Mouse (Mus musculus) midbrain, postnatal 0 days (tissue): Measurements from ENCODE around the gene Prm1. TPM values are rescaled to one million over a fixed set of nuclear protein-coding genes. Genes with fewer than 3 reads are reported as not detected.

Source experiments
- ATAC-seq: fragments of 200-750 bp; cut with Nextera tagmentation; 2 replicates; pipeline ENCODE4 v1.8.0; 2017; ENCODE audit warnings: moderate number of reproducible peaks, mild to moderate bottlenecking, moderate TSS enrichment, moderate library complexity; ENCODE audit not compliant: low FRiP score
- DNase-seq: peaks from one replicate; pipeline ENCODE4 v3.0.0-alpha.2; 2015; ENCODE audit warnings: low spot score
- H3K27ac ChIP-seq: fragments of 300-500 bp; sonication (generic); 2 replicates; pipeline ENCODE4 v1.5.1; 2014; ENCODE audit warnings: low read depth, mild to moderate bottlenecking, low read length, mixed read lengths
- H3K27me3 ChIP-seq: fragments of 300-500 bp; sonication (generic); 2 replicates; pipeline ENCODE4 v1.6.1; 2014; ENCODE audit warnings: low read length, control low read depth, mixed read lengths; ENCODE audit not compliant: insufficient read depth
- H3K36me3 ChIP-seq: fragments of 300-500 bp; sonication (generic); 2 replicates; pipeline ENCODE4 v1.6.1; 2014; ENCODE audit warnings: low read length, control low read depth, mixed read lengths; ENCODE audit not compliant: insufficient read depth
- H3K4me1 ChIP-seq: fragments of 300-500 bp; sonication (generic); 2 replicates; pipeline ENCODE4 v1.6.1; 2014; ENCODE audit warnings: mild to moderate bottlenecking, control low read depth, antibody characterized with exemption, low read length, mixed read lengths; ENCODE audit not compliant: insufficient read depth
- H3K4me2 ChIP-seq: fragments of 300-500 bp; sonication (generic); 2 replicates; pipeline ENCODE4 v1.6.1; 2014; ENCODE audit warnings: low read depth, mild to moderate bottlenecking, low read length, mixed read lengths; ENCODE audit not compliant: poor library complexity, severe bottlenecking
- H3K4me3 ChIP-seq: fragments of 300-500 bp; sonication (generic); 2 replicates; pipeline ENCODE4 v1.5.1; 2014; ENCODE audit warnings: low read depth, mild to moderate bottlenecking, low read length, moderate library complexity
- H3K9ac ChIP-seq: fragments of 300-500 bp; sonication (generic); replicated peaks from 2 replicates; pipeline ENCODE4 v1.6.1; 2014; ENCODE audit warnings: mild to moderate bottlenecking, low read length, moderate library complexity, mixed read lengths; ENCODE audit not compliant: poor library complexity, severe bottlenecking
- H3K9me3 ChIP-seq: fragments of 300-500 bp; sonication (generic); 2 replicates; pipeline ENCODE4 v1.6.1; 2016; ENCODE audit warnings: low read length, control low read depth
- CTCF ChIP-seq: IDR thresholded peaks from 2 replicates; pipeline ENCODE4 v1.5.1; 2016; ENCODE audit warnings: antibody characterized with exemption, mild to moderate bottlenecking
- WGBS: fragments of 180-500 bp; shearing (Covaris S2); extraction: QIAGEN DNeasy Blood & Tissue Kit; methylation state at CpG from one replicate; pipeline ENCODE4 v1.1.7; 2014; 5-methylcytosine and 5-hydroxymethylcytosine counted together
- polyA plus RNA-seq: library from polyadenylated mRNA; unstranded; fragments of >200 nt; fragmentation: Nextera tagmentation; extraction: Ambion mirVana; gene quantifications from 2 replicates; pipeline ENCODE4 v1.2.1, GENCODE M21; 2015
- total RNA-seq: library from RNA; depleted of rRNA; stranded (reverse); fragments of >200 nt; gene quantifications from 2 replicates; pipeline ENCODE4 v1.2.3, GENCODE M21; 2014

Gene Prm1
- total and polyA plus RNA-seq, 2 experiments from 2014 or later: not detected

DNA sequence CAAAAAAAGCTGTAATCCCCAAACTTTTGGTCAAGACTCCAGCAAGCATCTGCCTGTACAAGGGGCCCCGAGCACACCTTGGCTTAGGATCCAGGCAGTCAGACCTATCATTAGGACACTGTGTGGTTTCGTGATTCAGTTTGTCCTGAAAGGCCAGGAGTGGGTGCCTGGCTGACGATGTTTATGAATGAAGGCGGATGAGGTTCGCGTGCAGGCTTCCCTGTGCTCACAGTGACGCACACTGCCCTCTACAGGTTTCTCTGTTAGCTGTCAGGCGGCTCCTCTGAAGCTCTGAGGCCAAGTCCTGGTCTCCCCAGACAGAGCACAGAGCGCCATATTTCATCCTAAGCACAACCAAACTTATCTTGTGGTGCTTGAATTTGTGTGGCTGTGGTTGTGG lies 19.4 kb downstream of the Prm1 start:
- Histone ChIP-seq H3K4me3 (peak overlapping the region; percentile 65), H3K27ac (peak overlapping the region; percentile 90), H3K36me3 (no peaks in the 10 kb centered on the region), H3K27me3 (no peaks in the 10 kb centered on the region), H3K9ac (peak overlapping the region; percentile 82; the same call in 1 of the 2 replicates), H3K4me2 (peak overlapping the region; percentile 99), H3K4me1 (peaks cover 11% of the 10 kb centered on the region; the same call in 1 of the 2 replicates), H3K9me3 (no peaks in the 10 kb centered on the region)
- WGBS: under 1% methylated on average over 9 of the region's 9 CpGs
- DNase-seq (peak; percentile 94), ATAC-seq (peak; percentile 28)
- TF ChIP-seq CTCF: peak; percentile 92

- ATAC-seq: peak; percentile 87
- peak within 1 kb of the TSS; percentile 65 for H3K4me3 ChIP-seq
- peak; percentile 91 for DNase-seq
- H3K9me3 ChIP-seq: no peaks in the 10 kb centered on the region
- TF ChIP-seq CTCF: no peak
- no peaks in the 10 kb centered on the region; the same call in 1 of the 2 replicates for H3K27me3 ChIP-seq
- H3K4me1 ChIP-seq: peaks cover 11% of the 10 kb centered on the region; the same call in 1 of the 2 replicates
- H3K9ac ChIP-seq: peak within 1 kb of the TSS; percentile 82
- no peaks in the 10 kb centered on the region for H3K36me3 ChIP-seq
- peak within 1 kb of the TSS; percentile 90 for H3K27ac ChIP-seq
- under 1% methylated on average over 59 of the region's 59 CpGs for WGBS
- H3K4me2 ChIP-seq: peak within 1 kb of the TSS; percentile 99
Observed at GRCm38 (mm10) chr16:10785371-10786231, 20.0 kb downstream of the Prm1 start, which contains the start of gene Socs1. Gene Socs1, minus strand, starts transcription at chr16:10785536.

DNA sequence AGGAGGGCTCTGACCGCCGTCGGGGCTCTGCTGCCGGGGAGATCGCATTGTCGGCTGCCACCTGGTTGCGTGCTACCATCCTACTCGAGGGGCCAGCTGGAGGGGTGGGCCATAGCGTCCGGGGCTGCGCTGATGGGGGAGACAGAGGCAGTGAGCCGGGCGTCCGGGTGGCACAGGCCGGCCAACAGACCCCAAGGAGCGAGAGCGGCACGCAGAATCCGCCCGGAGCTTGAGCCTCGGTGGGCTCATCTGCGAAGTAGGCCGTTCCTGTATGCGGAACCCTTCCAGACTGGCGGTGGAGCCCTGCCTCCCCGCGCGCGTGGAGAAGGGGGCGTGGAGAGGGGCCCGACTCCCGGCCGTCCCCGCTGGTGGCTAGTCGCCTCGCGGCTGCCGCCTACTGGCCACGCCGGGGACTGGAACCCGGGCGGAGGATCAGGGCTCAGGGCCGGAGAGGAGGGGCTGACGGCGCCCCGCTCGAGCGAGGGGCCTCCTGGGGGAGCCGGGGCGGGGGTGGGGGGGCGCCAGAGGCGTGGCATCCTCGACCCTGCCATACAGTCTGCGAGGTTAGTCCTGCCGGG lies 20.8 kb downstream of the Prm1 start:
- ATAC-seq (peak; percentile 87), DNase-seq (peak; percentile 89)
- peaks cover 11% of the 10 kb centered on the region; the same call in 1 of the 2 replicates for H3K4me1 ChIP-seq
- no peaks in the 10 kb centered on the region for H3K36me3 ChIP-seq
- H3K4me3 ChIP-seq: peak overlapping the region; percentile 65
- TF ChIP-seq CTCF: peak; percentile 85
- peak overlapping the region; percentile 90 for H3K27ac ChIP-seq
- H3K9ac ChIP-seq: peak overlapping the region; percentile 82
- no peaks in the 10 kb centered on the region; the same call in 1 of the 2 replicates for H3K27me3 ChIP-seq
- peak overlapping the region; percentile 99 for H3K4me2 ChIP-seq
- no peaks in the 10 kb centered on the region for H3K9me3 ChIP-seq
- WGBS: under 1% methylated on average over 46 of the region's 55 CpGs

- Histone ChIP-seq H3K27me3 (no peaks in the 10 kb centered on the region; the same call in 1 of the 2 replicates), H3K9me3 (no peaks in the 10 kb centered on the region), H3K27ac (peak overlapping the region; percentile 90), H3K4me1 (peaks cover 11% of the 10 kb centered on the region; the same call in 1 of the 2 replicates), H3K36me3 (no peaks in the 10 kb centered on the region), H3K9ac (peak overlapping the region; percentile 82), H3K4me3 (peak overlapping the region; percentile 65), H3K4me2 (peak overlapping the region; percentile 99)
- peak; percentile 63 for DNase-seq
- peak; percentile 5 for ATAC-seq
- no peak for TF ChIP-seq CTCF
- WGBS: 5% methylated on average over 78 of the region's 81 CpGs
Observed at GRCm38 (mm10) chr16:10783883-10784792, 21.5 kb downstream of the Prm1 start.

DNA sequence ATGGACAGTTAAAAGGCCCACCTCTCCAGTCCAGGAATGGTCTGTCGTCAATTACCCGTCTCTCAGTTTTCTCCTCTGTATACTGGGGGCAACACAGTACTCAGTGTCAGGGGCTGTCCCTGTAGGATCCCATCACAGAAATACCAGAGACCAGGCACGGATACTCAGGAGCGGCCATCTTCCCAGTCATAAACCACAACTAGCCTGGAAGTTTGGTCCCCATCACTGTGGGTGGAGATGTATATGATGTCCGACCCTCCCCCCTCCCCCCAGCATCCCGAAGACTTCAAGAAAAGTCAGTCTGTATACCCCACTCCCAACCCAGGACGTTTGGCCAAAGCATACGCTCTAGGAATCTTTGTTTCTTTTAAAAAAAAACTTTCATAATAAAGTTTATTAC lies 22.2 kb downstream of the Prm1 start:
- peak overlapping the region; percentile 65; the same call in 1 of the 2 replicates for H3K4me3 ChIP-seq

More for the DNA sequence above, 22.2 kb downstream of the Prm1 start:
- Histone ChIP-seq H3K4me2 (peak overlapping the region; percentile 99), H3K27ac (no peak overlapping the region), H3K36me3 (no peaks in the 10 kb centered on the region), H3K4me1 (peaks cover 11% of the 10 kb centered on the region; the same call in 1 of the 2 replicates), H3K9ac (no peak overlapping the region), H3K9me3 (no peaks in the 10 kb centered on the region), H3K27me3 (no peaks in the 10 kb centered on the region; the same call in 1 of the 2 replicates)
- no peak for TF ChIP-seq CTCF
- no peak for DNase-seq
- no peak for ATAC-seq
- 70% methylated on average over 8 of the region's 8 CpGs for WGBS
